Mouse (Mus musculus) spleen, adult 12 weeks (tissue): ENCODE measurements at regions not wholly inside any gene's neighbourhood (a gene's known extent, or its start where the extent isn't known, plus 50 kb on each side); places are given as distances from the start of the nearest gene placed in this dataset.

Experiments
- DNase-seq: peaks from one replicate; pipeline ENCODE4 v3.0.0; 2022; ENCODE audit warnings: low spot score

GRCm38 (mm10) chr1:73438385-73438784 lies 422.7 kb upstream of the Tnp1 start:
- DNase-seq, result no peak

GRCm38 (mm10) chr1:73428101-73428500 lies 412.4 kb upstream of the Tnp1 start:
- DNase-seq, result no peak

GRCm38 (mm10) chr1:73425049-73425448 lies 409.3 kb upstream of the Tnp1 start:
- DNase-seq, result no peak

GRCm38 (mm10) chr1:73418196-73418595 lies 402.5 kb upstream of the Tnp1 start:
- DNase-seq, result no peak

GRCm38 (mm10) chr1:73411452-73411851 lies 395.7 kb upstream of the Tnp1 start:
- DNase-seq, result no peak

- no peak for DNase-seq
Observed at GRCm38 (mm10) chr1:73399178-73399577, 383.5 kb upstream of the Tnp1 start.

- DNase-seq, result no peak
Observed at GRCm38 (mm10) chr1:73395034-73395433, 379.3 kb upstream of the Tnp1 start.

GRCm38 (mm10) chr1:73394466-73394865 lies 378.8 kb upstream of the Tnp1 start:
- no peak for DNase-seq

GRCm38 (mm10) chr1:73392077-73392476 lies 376.4 kb upstream of the Tnp1 start:
- no peak for DNase-seq

GRCm38 (mm10) chr1:73389976-73390375 lies 374.3 kb upstream of the Tnp1 start:
- DNase-seq, result no peak

GRCm38 (mm10) chr1:73389174-73389573 lies 373.5 kb upstream of the Tnp1 start:
- DNase-seq, result no peak

- DNase-seq, result no peak
Observed at GRCm38 (mm10) chr1:73381578-73381977, 365.9 kb upstream of the Tnp1 start.

GRCm38 (mm10) chr1:73374531-73375375 lies 359.0 kb upstream of the Tnp1 start:
- no peak for DNase-seq

GRCm38 (mm10) chr1:73368222-73368621 lies 352.5 kb upstream of the Tnp1 start:
- DNase-seq, result no peak

- DNase-seq, result no peak
Observed at GRCm38 (mm10) chr1:73365842-73366241, 350.1 kb upstream of the Tnp1 start.

- DNase-seq, result no peak
Observed at GRCm38 (mm10) chr1:73364300-73364683, 348.6 kb upstream of the Tnp1 start.

- DNase-seq, result no peak
Observed at GRCm38 (mm10) chr1:73363549-73364299, 348.0 kb upstream of the Tnp1 start.

GRCm38 (mm10) chr1:73362122-73362521 lies 346.4 kb upstream of the Tnp1 start:
- no peak for DNase-seq

- DNase-seq, result no peak
Observed at GRCm38 (mm10) chr1:73361300-73361699, 345.6 kb upstream of the Tnp1 start.

GRCm38 (mm10) chr1:73354447-73354846 lies 338.7 kb upstream of the Tnp1 start:
- DNase-seq, result no peak

GRCm38 (mm10) chr1:73348476-73348875 lies 332.8 kb upstream of the Tnp1 start:
- no peak for DNase-seq

- DNase-seq, result no peak
Observed at GRCm38 (mm10) chr1:73344587-73344986, 328.9 kb upstream of the Tnp1 start.

- DNase-seq, result no peak
Observed at GRCm38 (mm10) chr1:73341911-73342310, 326.2 kb upstream of the Tnp1 start.
